25 mouse cellular contexts compared by ENCODE assay signal in genomic region chr11:64541866-64542265, GRCm38 (mm10).
DNase-seq lines count a peak whose midpoint lies in the region; ATAC-seq and TF ChIP-seq lines count a peak whose summit lies in the region.
"Had no signal": no experiment of that assay in that cellular context is flagged by ENCODE, and none has a peak within 500 bp of the region (broad histone marks: within the 10 kb centered on the region; RNA-seq: fewer than 3 reads in every experiment).

No protein-coding gene starts in this region.

- 86% methylated on average over 9 of the region's 9 CpGs for WGBS in limb, embryonic 10.5 days
- WGBS in stomach, postnatal 0 days, result 79% methylated on average over 9 of the region's 9 CpGs
- WGBS in hindbrain, embryonic 13.5 days, result 93% methylated on average over 9 of the region's 9 CpGs

- no peak overlapping the region for H3K4me2 ChIP-seq in stomach, postnatal 0 days (replicated peaks; ENCODE audit: low read depth)
- H3K4me2 ChIP-seq in hindbrain, embryonic 13.5 days, result no peak overlapping the region
- H3K4me2 ChIP-seq: hindbrain, embryonic 14.5 days had no signal

- no peak for TF ChIP-seq EP300 in stomach, postnatal 0 days (optimal IDR thresholded peaks at IDR 0.05)

- peaks cover 1% of the 10 kb centered on the region for H3K27me3 ChIP-seq in megakaryocyte, embryonic 14.5 days (replicated peaks)
- H3K27me3 ChIP-seq in limb, embryonic 10.5 days (ENCODE audit: low read depth, poor library complexity, severe bottlenecking), result peaks cover 26% of the 10 kb centered on the region; the same call in 1 of the 2 replicates
- no peaks in the 10 kb centered on the region for H3K27me3 ChIP-seq in stomach, postnatal 0 days (ENCODE audit: control insufficient read depth, insufficient read depth, low read length)
- peaks cover 8% of the 10 kb centered on the region; the same call in 1 of the 2 replicates for H3K27me3 ChIP-seq in hindbrain, embryonic 13.5 days
- H3K27me3 ChIP-seq: CH12.LX, Patski had no signal

- H3K9ac ChIP-seq in stomach, postnatal 0 days (ENCODE audit: low read length), result no peak overlapping the region
- no peak overlapping the region for H3K9ac ChIP-seq in hindbrain, embryonic 13.5 days
- H3K9ac ChIP-seq: forebrain, postnatal 0 days; hindbrain, embryonic 14.5 days had no signal

- peaks cover 3% of the 10 kb centered on the region; the same call in 1 of the 2 replicates for H3K9me3 ChIP-seq in megakaryocyte, embryonic 14.5 days
- no peaks in the 10 kb centered on the region for H3K9me3 ChIP-seq in limb, embryonic 10.5 days (replicated peaks)
- no peaks in the 10 kb centered on the region for H3K9me3 ChIP-seq in stomach, postnatal 0 days (ENCODE audit: control insufficient read depth, low read length)
- H3K9me3 ChIP-seq in hindbrain, embryonic 13.5 days, result no peaks in the 10 kb centered on the region
- H3K9me3 ChIP-seq: G1E; heart, embryonic 10.5 days; hindbrain, embryonic 10.5 days had no signal

- H3K36me3 ChIP-seq in megakaryocyte, embryonic 14.5 days (replicated peaks; ENCODE audit: low read length), result no peaks in the 10 kb centered on the region
- no peaks in the 10 kb centered on the region for H3K36me3 ChIP-seq in limb, embryonic 10.5 days
- no peaks in the 10 kb centered on the region for H3K36me3 ChIP-seq in stomach, postnatal 0 days (ENCODE audit: control insufficient read depth, insufficient read depth, low read length)
- no peaks in the 10 kb centered on the region for H3K36me3 ChIP-seq in hindbrain, embryonic 13.5 days
- H3K36me3 ChIP-seq: G1E; heart, embryonic 10.5 days; hindbrain, embryonic 10.5 days had no signal

- H3K4me3 ChIP-seq in megakaryocyte, embryonic 14.5 days (replicated peaks), result peak overlapping the region; percentile 54
- H3K4me3 ChIP-seq in limb, embryonic 10.5 days, result no peak overlapping the region
- H3K4me3 ChIP-seq in stomach, postnatal 0 days (ENCODE audit: low read depth, low read length), result no peak overlapping the region
- H3K4me3 ChIP-seq in hindbrain, embryonic 13.5 days, result no peak overlapping the region
- H3K4me3 ChIP-seq: gastrocnemius, adult 2 months; heart, adult 2 months; heart, embryonic 10.5 days; hindbrain, embryonic 10.5 days had no signal

- no peaks in the 10 kb centered on the region for H3K4me1 ChIP-seq in megakaryocyte, embryonic 14.5 days
- H3K4me1 ChIP-seq in limb, embryonic 10.5 days, result peaks cover 45% of the 10 kb centered on the region
- no peaks in the 10 kb centered on the region for H3K4me1 ChIP-seq in stomach, postnatal 0 days (replicated peaks; ENCODE audit: control insufficient read depth, insufficient read depth)
- peaks cover 5% of the 10 kb centered on the region; the same call in 1 of the 2 replicates for H3K4me1 ChIP-seq in hindbrain, embryonic 13.5 days (replicated peaks)

- TF ChIP-seq CTCF in stomach, postnatal 0 days (IDR thresholded peaks at IDR 0.05; ENCODE audit: low read depth), result no peak

- no peak for ATAC-seq in megakaryocyte, adult 5-6 weeks (ENCODE audit: poor library complexity, severe bottlenecking)
- peak; percentile 91 for ATAC-seq in stomach, postnatal 0 days (ENCODE audit: low FRiP score, low TSS enrichment)
- ATAC-seq in hindbrain, embryonic 13.5 days (ENCODE audit: low FRiP score), result no peak
- ATAC-seq: forebrain, embryonic 14.5 days; forebrain, postnatal 0 days; hindbrain, postnatal 0 days had no signal

- no peak for DNase-seq in limb, embryonic 10.5 days (ENCODE audit: low spot score)
- DNase-seq in stomach, postnatal 0 days (ENCODE audit: low spot score), result peak; percentile 35
- no peak for DNase-seq in ovary, adult 18-20 months (ENCODE audit: low spot score)
- no peak for DNase-seq in testis, postnatal 10 days (ENCODE audit: low spot score)
- DNase-seq: adrenal gland, postnatal 10 days; adrenal gland, postnatal 36 days; B cell, adult 2 months; cerebellum, adult 18-20 months; cerebellum, adult 9-10 months; cerebellum, postnatal 14 days; forebrain, postnatal 0 days; gastrocnemius, adult 2 months; gastrocnemius, postnatal 25 days; heart, adult 2 months had no signal

- peak overlapping the region; percentile 2; the same call in 1 of the 2 replicates for H3K27ac ChIP-seq in limb, embryonic 10.5 days
- no peak overlapping the region for H3K27ac ChIP-seq in stomach, postnatal 0 days (replicated peaks)
- no peak overlapping the region for H3K27ac ChIP-seq in hindbrain, embryonic 13.5 days
- H3K27ac ChIP-seq: gastrocnemius, adult 2 months; heart, adult 2 months; heart, embryonic 10.5 days; hindbrain, embryonic 10.5 days; hindbrain, embryonic 14.5 days; hindbrain, postnatal 0 days had no signal
